ENCODE assay signal across 29 mouse cellular contexts in the genomic region with DNA sequence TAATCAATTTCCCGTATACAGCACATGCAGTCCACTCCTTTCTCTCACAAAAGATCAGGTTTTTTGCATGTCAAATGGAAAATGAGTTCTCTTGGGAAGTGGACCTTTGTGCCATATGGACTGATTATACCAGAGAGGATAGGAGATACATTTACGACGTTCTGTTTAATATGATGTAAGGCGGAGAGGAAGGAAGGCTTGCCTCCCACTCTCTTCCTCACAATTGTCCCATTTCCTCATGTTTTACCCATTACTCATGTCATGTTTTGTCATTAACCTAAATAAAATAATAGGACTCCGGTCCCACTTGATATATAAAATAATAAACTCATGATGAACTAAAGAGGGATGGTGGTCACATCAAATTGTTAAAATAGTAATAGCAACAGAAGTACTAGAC. TPM values are rescaled to one million over a fixed set of nuclear protein-coding genes. Genes with fewer than 3 reads are reported as not detected.
DNase-seq lines count a peak whose midpoint lies in the region; ATAC-seq lines count a peak whose summit lies in the region.
"Had no signal": no experiment of that assay in that cellular context is flagged by ENCODE, and none has a peak within 500 bp of the region (broad histone marks: within the 10 kb centered on the region; RNA-seq: fewer than 3 reads in every experiment).

No protein-coding gene starts in this region.

- peak; percentile 60 for DNase-seq in heart, adult 11 months
- no peak for DNase-seq in heart, postnatal 14 days
- DNase-seq in lung, postnatal 4 days = no peak
- DNase-seq: adrenal gland, adult 8-10 months; adrenal gland, postnatal 14 days; adrenal gland, postnatal 36 days; B cell, adult 2 months; cerebellum, adult 11 months; cerebellum, adult 18-20 months; cerebellum, adult 8-10 months; cerebellum, adult 9-11 months; cerebellum, postnatal 14 days; cerebellum, postnatal 36 days; embryo, embryonic 11 days had no signal

- no peak overlapping the region for H3K4me2 ChIP-seq in heart, embryonic 11.5 days
- no peak overlapping the region for H3K4me2 ChIP-seq in heart, embryonic 15.5 days
- no peak overlapping the region for H3K4me2 ChIP-seq in lung, embryonic 15.5 days
- H3K4me2 ChIP-seq: embryonic facial prominence, embryonic 13.5 days; embryonic facial prominence, embryonic 15.5 days; forebrain, embryonic 12.5 days had no signal

- intact Hi-C loops in heart, postnatal 14 days (cut with DNase I) = loop anchor here (5.0 kb wide), 1 partner anchor 292 kb away; no protein-coding TSS in a partner anchor

- WGBS in heart, embryonic 11.5 days (ENCODE audit: insufficient replicate concordance) = 76% methylated on average over 5 of the region's 5 CpGs
- 70% methylated on average over 5 of the region's 5 CpGs for WGBS in heart, embryonic 15.5 days
- 61% methylated on average over 5 of the region's 5 CpGs for WGBS in lung, embryonic 15.5 days

- H3K27ac ChIP-seq in heart, embryonic 11.5 days (ENCODE audit: low read depth, low read length) = no peak overlapping the region
- H3K27ac ChIP-seq in heart, embryonic 15.5 days = 0 out of 2 replicates have a peak overlapping the region, but pooled peaks have one; percentile 41
- H3K27ac ChIP-seq in lung, embryonic 15.5 days = 0 out of 2 replicates have a peak overlapping the region, but pooled peaks have one; percentile 20
- peak overlapping the region; percentile 76 for H3K27ac ChIP-seq in brown adipose tissue, adult 24 weeks (replicated peaks; ENCODE audit: low read depth, low read length)
- H3K27ac ChIP-seq: embryonic facial prominence, embryonic 13.5 days; embryonic facial prominence, embryonic 15.5 days; forebrain, embryonic 10.5 days; forebrain, embryonic 12.5 days had no signal

- no peak overlapping the region for H3K4me3 ChIP-seq in heart, embryonic 11.5 days (ENCODE audit: low read depth, low read length)
- H3K4me3 ChIP-seq in heart, embryonic 15.5 days = no peak overlapping the region
- H3K4me3 ChIP-seq in lung, embryonic 15.5 days = no peak overlapping the region
- H3K4me3 ChIP-seq in brown adipose tissue, adult 24 weeks (ENCODE audit: insufficient read depth, low read depth, low read length) = no peak overlapping the region
- H3K4me3 ChIP-seq: embryonic facial prominence, embryonic 13.5 days; embryonic facial prominence, embryonic 15.5 days; erythroblast, embryonic 14.5 days; forebrain, embryonic 10.5 days; forebrain, embryonic 12.5 days had no signal

- peaks cover 9% of the 10 kb centered on the region; the same call in 1 of the 2 replicates for H3K9me3 ChIP-seq in heart, embryonic 11.5 days (replicated peaks; ENCODE audit: control insufficient read depth, low read length)
- no peaks in the 10 kb centered on the region for H3K9me3 ChIP-seq in heart, embryonic 15.5 days (replicated peaks)
- H3K9me3 ChIP-seq in lung, embryonic 15.5 days = no peaks in the 10 kb centered on the region
- H3K9me3 ChIP-seq: embryonic facial prominence, embryonic 15.5 days had no signal

- no peak overlapping the region for H3K9ac ChIP-seq in heart, embryonic 11.5 days (ENCODE audit: low read depth, low read length)
- H3K9ac ChIP-seq in heart, embryonic 15.5 days = no peak overlapping the region
- no peak overlapping the region for H3K9ac ChIP-seq in lung, embryonic 15.5 days
- H3K9ac ChIP-seq: embryonic facial prominence, embryonic 13.5 days; embryonic facial prominence, embryonic 15.5 days; forebrain, embryonic 12.5 days had no signal

- ATAC-seq in heart, embryonic 11.5 days (replicated peaks; ENCODE audit: insufficient number of reproducible peaks, low FRiP score, low TSS enrichment) = no peak
- no peak for ATAC-seq in heart, embryonic 15.5 days (replicated peaks; ENCODE audit: insufficient number of reproducible peaks, insufficient read depth, low FRiP score, low read depth)
- ATAC-seq in lung, embryonic 15.5 days (ENCODE audit: borderline replicate concordance, extremely low read depth, low FRiP score, low TSS enrichment) = no peak
- ATAC-seq: activated CD4-positive, CD25-positive, alpha-beta regulatory T cell, adult 4 months; CD4-positive, CD25-positive, alpha-beta regulatory T cell, adult 4 months; forebrain, embryonic 14.5 days; Patski had no signal

- H3K36me3 ChIP-seq in heart, embryonic 11.5 days (ENCODE audit: control insufficient read depth, insufficient read depth, low read length) = no peaks in the 10 kb centered on the region
- no peaks in the 10 kb centered on the region for H3K36me3 ChIP-seq in heart, embryonic 15.5 days
- H3K36me3 ChIP-seq in lung, embryonic 15.5 days = no peaks in the 10 kb centered on the region
- H3K36me3 ChIP-seq: embryonic facial prominence, embryonic 13.5 days; embryonic facial prominence, embryonic 15.5 days; forebrain, embryonic 10.5 days; forebrain, embryonic 12.5 days; G1E had no signal

- no peaks in the 10 kb centered on the region for H3K27me3 ChIP-seq in heart, embryonic 11.5 days (ENCODE audit: control insufficient read depth, insufficient read depth, low read length)
- H3K27me3 ChIP-seq in heart, embryonic 15.5 days = no peaks in the 10 kb centered on the region
- H3K27me3 ChIP-seq in lung, embryonic 15.5 days = no peaks in the 10 kb centered on the region
- H3K27me3 ChIP-seq: CH12.LX; embryonic facial prominence, embryonic 13.5 days; embryonic facial prominence, embryonic 15.5 days; forebrain, embryonic 12.5 days; Patski had no signal

- H3K4me1 ChIP-seq in heart, embryonic 11.5 days (ENCODE audit: control insufficient read depth, insufficient read depth, low read length) = peaks cover 4% of the 10 kb centered on the region; the same call in 1 of the 2 replicates
- peaks cover 3% of the 10 kb centered on the region; the same call in 1 of the 2 replicates for H3K4me1 ChIP-seq in heart, embryonic 15.5 days (replicated peaks)
- no peaks in the 10 kb centered on the region for H3K4me1 ChIP-seq in lung, embryonic 15.5 days
- H3K4me1 ChIP-seq in brown adipose tissue, adult 24 weeks (ENCODE audit: control insufficient read depth, insufficient read depth, insufficient read length, low read length) = peaks cover 16% of the 10 kb centered on the region
- H3K4me1 ChIP-seq: embryonic facial prominence, embryonic 13.5 days; embryonic facial prominence, embryonic 15.5 days; forebrain, embryonic 10.5 days; forebrain, embryonic 12.5 days had no signal

RNA-seq across cellular contexts. Expression of gene Srd5a3, which starts 19.4 kb away (rescaled TPM):
- 21.2 and 28.5 TPM in 2 replicates for polyA plus RNA-seq in heart, embryonic 11.5 days (2014; fragmentation: Nextera tagmentation; extraction: Ambion mirVana)
- 25.8 and 32.3 TPM in 2 replicates for polyA plus RNA-seq in heart, embryonic 15.5 days (2015; fragmentation: Nextera tagmentation; extraction: Ambion mirVana)
- total RNA-seq in heart, postnatal 14 days (2021) = 10 to 100 TPM; 11.2 to 15.0 TPM
- polyA plus RNA-seq in lung, embryonic 15.5 days (2015; fragmentation: Nextera tagmentation; extraction: Ambion mirVana) = 45.4 and 49.6 TPM in 2 replicates
- 6.4 and 11.9 TPM in 2 replicates for polyA plus RNA-seq in brown adipose tissue, adult 24 weeks (2012; ENCODE audit: insufficient read depth, insufficient read length, missing spikeins)
